Mouse (Mus musculus): ENCODE measurements around the gene Dscaml1.

The Dscaml1 gene

GRCm38 (mm10) chr9:45517993-45518705 lies 91.7 kb downstream of the Dscaml1 start:
- no peak for DNase-seq

DNA sequence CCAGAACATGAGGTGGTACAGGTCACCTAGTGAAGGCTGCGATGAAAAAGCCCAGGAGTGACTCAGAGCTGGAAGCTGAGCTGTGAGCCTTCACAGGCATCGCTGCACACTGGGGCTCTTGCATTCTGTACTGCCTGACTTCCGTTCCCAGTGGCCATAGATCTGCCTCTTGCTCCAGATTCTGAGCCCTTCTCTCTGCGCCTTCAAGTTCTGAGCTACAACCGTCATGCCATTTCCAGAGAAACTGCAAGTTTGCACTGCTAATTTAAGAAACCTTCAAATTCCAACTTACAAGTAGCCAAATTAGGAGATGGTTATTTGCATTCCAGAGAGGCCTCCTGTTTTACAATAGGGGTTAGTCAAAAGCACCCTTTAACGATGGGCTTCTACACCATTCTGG lies 93.4 kb downstream of the Dscaml1 start:
- no peak for DNase-seq

- DNase-seq: no peak
These were observed 96.4 kb downstream of the Dscaml1 start for GRCm38 (mm10) chr9:45522866-45523265.

DNA sequence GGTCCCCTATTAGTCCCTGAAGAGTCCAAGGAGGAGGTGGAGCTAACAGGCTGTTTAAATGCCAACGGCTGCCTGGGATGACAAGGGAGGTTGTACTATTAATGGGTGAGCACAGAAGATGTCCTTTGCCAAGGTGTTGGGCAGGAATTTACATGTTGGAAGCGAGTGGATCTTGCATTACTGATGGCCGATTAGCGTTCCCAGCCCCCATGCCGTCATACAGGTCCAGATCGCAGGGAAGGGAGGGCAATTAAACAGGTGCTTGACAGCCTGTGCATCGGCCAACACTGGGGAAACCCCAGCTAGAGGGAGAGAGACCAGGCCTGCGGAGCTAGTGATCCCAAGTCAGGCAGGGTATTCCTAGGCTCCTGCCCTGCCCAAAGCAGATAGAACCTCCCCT lies 98.1 kb downstream of the Dscaml1 start:
- DNase-seq: no peak

DNA sequence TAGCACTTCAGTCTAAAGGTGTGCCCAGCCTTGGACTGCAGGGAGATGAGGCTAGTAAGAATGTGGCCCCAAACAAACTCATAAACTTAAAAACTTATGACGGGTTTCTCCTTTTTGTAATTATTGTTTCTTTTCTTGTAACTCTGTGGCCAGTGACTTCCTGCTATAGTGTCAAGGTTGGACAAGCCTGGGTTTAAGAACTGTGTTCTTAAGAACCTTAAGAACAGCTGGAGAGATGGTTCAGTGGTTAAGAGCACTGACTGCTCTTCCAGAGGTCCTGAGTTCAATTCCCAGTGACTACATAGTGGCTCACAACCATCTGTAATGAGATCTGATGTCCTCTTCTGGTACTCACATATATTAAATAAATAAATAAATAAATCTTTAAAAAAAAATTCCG lies 106.8 kb downstream of the Dscaml1 start:
- no peak for DNase-seq

- DNase-seq: no peak
These were observed 108.1 kb downstream of the Dscaml1 start for GRCm38 (mm10) chr9:45534472-45534988.

GRCm38 (mm10) chr9:45537649-45538048 lies 111.2 kb downstream of the Dscaml1 start:
- no peak for DNase-seq

DNA sequence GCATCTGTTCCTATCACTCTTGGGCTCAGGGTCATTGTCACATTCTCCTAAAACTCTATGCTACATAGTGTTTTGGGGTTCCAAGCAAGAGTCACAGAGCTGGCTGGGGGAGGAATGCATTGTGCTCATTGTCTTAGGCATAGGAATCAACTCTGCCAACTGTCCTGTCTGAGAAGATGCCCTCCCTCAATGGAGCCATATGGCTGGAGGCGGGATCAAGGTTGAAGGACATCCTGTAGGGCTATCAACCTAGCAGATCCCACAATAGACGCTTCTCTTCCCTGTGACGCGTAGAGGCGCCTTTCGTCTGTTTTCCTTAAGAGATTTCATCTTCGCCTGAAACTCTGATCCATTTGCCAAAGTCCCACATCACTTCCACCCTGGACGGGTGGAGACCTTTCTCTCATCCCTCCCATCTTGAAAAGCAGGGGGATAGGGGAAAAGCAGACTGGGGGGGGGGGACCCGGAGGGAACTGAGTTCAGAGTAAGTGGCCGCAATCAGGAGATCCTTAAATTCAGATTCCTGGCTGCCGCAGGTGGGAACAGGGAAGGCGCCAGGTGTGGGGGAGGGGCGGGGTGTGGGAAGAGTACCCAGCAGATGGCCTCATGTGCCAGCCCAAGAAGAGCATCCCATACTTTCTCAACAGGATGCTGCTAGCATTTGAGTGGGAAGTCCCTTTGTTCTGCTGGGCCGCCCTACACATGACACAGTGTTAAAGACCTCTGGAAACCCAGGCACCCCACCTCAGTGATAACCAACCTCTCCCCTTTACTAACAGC lies 113.0 kb downstream of the Dscaml1 start:
- no peak for DNase-seq

GRCm38 (mm10) chr9:45546024-45546638 lies 119.7 kb downstream of the Dscaml1 start:
- no peak for DNase-seq

DNA sequence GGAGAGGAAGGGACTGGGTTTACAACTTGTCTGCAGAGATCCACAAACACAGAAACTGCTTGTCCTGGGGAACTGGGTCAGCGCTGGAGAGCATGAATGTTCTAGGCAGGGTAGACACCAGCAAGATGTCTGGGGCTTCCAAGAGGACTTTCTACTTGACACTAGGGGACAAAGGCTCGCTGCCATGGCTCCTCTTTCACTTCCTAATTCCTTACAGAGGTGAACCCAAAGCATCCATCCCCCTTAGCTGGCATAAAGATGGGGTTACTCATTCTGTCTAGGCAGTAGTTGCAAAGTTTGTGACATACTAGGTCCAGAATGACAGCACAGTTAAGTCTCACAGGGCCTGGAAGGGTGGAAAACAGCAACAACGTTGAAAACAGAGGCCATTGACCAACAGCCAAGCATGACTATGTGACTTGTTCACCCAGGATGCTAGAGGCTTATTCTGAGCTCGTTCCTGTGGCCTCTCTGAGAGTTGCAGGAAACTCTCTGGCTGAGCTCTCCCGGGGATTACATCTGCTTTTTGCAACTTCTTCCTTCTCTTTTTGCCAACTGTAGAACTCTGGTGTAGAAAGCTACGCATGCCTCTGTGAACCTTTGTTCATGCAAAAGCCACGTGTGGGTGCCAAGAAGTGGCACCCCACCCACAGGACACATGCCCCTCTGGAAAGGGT lies 120.6 kb downstream of the Dscaml1 start:
- no peak for DNase-seq

- DNase-seq: no peak
These were observed 123.4 kb downstream of the Dscaml1 start for GRCm38 (mm10) chr9:45549796-45550195.

DNA sequence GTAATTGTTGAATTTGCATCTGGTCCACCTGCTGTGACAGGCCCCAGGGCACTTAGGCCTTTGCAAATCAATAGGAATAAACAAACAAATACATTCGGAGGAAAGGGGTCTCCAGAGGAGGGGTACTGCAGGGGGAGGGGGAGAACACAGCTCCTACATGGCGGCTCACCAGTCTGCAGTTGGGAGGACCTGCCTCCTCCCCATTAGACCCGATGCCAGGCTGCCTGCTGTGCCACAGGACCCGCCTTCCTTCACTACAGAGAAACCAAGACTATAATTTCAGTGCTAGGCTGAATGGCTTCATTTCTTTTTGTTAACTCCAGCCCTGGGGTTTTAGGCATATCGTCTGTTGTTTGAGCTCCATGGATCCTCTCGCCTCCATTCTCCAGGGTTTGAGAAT lies 123.8 kb downstream of the Dscaml1 start:
- DNase-seq: no peak

DNA sequence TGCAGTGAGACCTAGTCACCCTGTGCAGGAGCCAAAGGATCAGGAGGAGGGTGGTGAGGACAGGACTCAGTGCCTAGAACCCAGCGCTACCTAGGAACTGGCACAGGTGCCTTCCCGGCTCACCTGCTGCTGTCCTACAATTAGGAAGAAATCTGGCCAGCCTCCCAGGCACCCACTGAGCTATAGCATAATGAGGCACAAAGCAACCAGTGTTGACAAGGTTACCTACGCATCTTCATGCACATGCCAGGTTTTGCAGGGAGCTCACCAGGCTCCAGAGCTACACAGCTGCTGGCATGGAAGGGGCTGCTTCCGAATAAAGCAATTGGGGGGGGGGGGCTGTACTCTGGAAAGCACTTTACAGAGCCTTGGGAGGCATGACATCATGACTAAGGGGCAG lies 124.2 kb downstream of the Dscaml1 start:
- DNase-seq: no peak

DNA sequence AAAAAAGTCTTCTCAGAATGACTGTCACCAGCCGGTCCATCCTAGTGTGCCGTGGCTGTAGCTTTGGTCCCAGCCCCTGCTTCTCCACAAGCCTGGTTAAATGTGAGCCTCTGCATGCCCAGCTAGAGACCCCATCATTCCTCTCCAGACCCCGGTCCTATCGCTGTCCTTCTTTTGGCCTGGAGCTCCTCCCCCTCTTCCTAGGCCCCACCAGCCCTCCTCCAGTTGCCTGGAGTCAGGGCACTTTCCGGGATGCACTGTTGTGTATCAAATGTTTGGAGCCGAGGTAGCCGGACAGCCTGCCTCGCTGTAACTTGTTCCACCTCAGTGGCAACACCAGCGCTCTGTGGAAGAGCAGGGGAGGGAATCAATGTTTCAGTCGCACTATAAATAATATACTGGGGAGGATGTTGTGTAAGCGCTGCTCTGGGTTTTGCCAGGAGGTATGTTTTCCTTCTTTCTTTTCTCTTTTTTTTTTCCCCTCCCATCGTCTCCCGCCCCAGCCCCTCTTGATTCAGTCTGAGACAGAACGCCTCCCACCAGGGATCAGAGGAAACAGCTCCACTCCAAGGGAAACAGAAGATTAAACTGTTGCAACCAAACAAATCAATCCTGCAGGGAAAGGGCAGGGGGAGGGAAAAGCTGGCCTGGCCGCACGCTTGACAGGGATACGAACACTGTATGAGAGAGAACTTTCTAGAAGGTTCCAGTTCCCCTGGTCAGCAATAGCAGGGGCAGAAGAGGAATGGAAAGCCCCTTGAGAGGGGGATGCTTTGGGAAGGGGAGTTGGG lies 128.8 kb downstream of the Dscaml1 start:
- no peak for DNase-seq

DNA sequence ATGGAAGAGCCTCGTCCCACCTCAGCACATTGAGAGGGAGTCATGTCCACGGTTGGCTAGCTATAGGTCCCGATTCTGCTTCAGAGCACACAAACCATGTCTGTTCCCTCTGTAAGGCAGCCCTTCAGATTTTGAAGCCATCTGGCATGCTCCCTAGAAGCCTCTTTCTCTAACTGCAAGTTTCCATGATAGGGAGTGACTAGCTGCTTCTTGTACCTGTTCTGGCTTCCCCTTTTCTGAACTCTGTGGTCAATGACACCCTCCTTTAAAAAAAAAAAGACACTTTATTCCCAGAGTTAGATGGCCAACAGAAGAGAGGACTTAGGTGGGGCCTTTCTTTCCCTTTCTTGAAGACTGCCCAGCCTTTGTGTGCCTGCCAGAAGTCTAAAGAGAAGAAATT lies 130.5 kb downstream of the Dscaml1 start:
- DNase-seq: no peak

GRCm38 (mm10) chr9:45560987-45561386 lies 134.6 kb downstream of the Dscaml1 start:
- DNase-seq: no peak

GRCm38 (mm10) chr9:45566843-45567578 lies 140.6 kb downstream of the Dscaml1 start:
- no peak for DNase-seq

GRCm38 (mm10) chr9:45569680-45570079 lies 143.3 kb downstream of the Dscaml1 start:
- no peak for DNase-seq

DNA sequence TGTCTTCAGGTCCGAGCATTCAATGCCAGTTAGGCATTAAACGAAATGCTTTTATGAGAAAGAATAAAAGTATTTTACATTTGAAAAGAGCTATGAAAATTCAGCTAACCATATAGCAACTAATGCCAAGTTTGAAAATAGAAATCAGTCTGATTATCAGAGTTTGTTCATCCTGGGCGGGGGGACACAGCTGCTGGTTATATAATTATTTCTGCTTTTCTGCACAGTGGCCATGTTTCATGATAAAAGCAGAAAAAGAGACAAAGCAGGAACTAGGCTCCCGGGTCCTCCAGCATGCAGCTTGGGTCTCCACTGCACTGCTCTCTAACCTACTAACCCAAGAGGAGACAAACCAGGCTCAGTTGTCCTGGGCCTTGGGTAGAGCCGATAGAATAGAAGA lies 143.9 kb downstream of the Dscaml1 start:
- no peak for DNase-seq

DNA sequence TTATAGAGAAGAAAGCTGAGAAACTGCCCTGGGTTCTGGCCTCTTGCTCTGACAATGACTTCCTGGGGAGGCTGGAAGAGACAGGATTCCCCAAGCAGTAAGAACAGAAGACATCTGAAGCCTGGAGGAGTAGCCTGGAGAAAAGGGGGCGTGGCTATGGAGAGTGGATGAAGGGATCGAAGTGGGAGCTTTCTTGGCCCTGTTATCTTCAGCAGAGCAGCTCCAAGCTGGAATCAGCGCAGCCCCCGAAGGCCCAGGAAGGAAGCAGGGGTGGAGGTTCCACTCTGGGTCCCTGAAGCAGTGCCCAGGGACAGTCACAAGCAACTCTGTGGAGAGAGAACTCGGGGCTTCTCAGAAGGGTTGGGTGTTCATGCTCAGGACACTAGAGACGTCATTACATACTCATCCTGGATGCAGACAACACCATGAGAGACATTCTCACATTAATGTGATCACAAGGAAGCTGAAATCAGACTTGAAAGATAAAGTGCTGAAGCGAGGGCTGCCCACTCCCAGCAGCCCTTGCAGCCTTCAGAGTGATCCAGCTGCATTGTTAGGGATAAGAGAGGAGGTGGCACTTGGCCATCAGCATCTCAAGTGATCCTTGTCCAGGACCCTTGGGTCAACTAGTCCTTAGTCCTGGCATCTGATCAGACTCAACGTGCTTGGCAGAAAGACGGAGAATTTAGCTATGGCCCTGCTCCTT lies 146.5 kb downstream of the Dscaml1 start:
- DNase-seq: no peak

DNA sequence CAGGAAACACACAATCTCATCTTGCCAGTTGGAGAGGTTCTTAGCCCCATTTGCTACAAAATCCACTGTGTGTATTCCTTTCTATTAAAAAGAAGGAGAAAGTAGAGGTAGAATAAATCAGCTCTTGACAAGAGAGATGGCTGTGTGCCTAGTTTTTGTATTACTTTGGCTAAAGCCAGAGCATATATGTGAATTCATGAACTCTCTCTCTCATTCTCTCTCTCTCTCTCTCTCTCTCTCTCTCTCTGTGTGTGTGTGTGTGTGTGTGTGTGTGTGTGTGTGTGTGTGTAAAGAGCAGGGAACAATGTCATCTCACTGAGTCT lies 147.0 kb downstream of the Dscaml1 start:
- DNase-seq: no peak
